Mouse (Mus musculus): ENCODE results near the gene Gpr34.

Gene Gpr34

GRCm38 (mm10) chrX:13631599-13632283 is at the start of gene Gpr34:
Gpr34 (plus strand) TSS chrX:13632089.
- no peak for DNase-seq (ENCODE audit: low spot score)

GRCm38 (mm10) chrX:13599373-13599772 is 32.5 kb upstream of the Gpr34 start:
- DNase-seq (ENCODE audit: low spot score), result no peak

GRCm38 (mm10) chrX:13599966-13600365 is 31.9 kb upstream of the Gpr34 start:
- DNase-seq (ENCODE audit: low spot score), result no peak

DNA sequence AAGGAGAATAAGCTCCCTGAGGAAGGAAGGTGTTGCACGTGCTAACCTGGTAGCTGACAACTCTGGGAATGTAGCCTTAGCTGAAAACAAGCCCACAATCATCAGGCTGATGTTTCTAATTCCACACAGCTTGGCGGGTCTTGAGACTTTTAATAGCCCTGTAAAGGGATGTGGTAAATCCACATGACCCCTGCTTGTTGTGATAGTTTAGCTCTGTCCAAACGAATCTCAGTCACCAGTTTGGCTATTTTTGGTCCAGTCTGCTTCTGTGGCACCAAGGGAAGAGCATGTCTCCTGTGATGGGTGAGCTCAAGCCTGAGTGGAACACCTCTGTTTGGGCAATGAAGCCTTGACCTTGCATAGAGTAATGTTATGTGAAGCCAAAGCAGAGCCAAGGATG is 25.1 kb upstream of the Gpr34 start:
- DNase-seq (ENCODE audit: low spot score), result no peak

DNA sequence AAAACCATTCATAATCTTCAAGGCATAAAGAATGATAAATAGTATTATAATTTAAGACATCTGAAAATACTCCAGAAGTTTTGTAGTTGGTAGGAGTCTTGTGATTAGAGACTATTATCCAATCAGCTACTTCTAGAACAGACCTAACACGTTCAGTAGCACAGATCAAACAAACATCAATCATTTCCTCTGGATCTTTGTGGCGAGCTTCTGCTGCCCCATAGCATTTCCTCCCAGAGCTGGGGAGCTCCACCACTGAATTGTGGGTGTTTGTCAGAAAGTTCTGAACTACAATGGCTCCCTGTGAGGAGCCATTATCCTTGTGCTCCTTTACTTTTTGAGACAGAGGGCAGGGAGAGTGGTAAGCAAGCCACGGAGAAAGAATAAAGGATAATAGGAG is 24.1 kb upstream of the Gpr34 start:
- no peak for DNase-seq (ENCODE audit: low spot score)

GRCm38 (mm10) chrX:13611114-13611513 is 20.8 kb upstream of the Gpr34 start:
- DNase-seq (ENCODE audit: low spot score), result no peak

DNA sequence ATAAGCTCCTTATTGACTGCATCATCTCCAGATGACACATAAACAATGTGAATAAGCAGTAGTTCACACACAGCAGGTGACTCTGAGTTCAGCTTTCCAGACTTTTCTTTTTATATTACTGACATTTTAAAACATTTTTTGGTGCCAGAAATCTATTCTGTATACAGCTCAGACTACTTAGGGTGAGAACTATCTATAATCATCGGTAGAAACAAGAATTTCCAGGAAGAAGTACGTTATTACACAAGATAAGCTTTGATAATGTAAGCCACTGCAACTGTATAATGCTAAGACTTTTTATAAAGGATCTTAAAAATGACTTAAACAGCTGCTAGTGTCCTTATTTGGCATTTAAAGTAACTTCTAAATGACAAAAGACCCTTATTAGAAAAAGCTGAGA is 19.8 kb upstream of the Gpr34 start:
- no peak for DNase-seq (ENCODE audit: low spot score)

DNA sequence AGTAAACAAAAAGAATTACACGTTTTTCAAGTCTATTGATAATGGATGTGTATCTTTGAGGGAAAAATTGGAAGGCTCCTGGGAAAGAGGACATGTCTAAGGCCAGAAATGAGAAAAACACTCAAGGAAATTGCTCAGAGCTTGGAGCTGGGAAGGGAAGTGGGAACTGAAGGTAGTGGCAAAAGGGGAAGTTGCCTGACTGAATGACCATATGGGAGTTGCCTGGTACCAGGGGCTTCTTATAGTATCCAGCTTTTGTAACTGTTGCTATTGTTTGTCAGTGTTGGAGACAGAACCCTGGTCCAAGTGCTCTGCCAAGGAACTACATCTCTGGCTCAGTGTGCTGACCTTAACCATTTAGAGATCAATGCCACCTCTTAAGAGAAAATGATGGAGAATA is 15.2 kb upstream of the Gpr34 start:
- DNase-seq (ENCODE audit: low spot score), result no peak

- no peak for DNase-seq (ENCODE audit: low spot score)
Measured at GRCm38 (mm10) chrX:13617294-13617693, 14.6 kb upstream of the Gpr34 start.

GRCm38 (mm10) chrX:13618476-13618875 is 13.4 kb upstream of the Gpr34 start:
- DNase-seq (ENCODE audit: low spot score), result no peak

DNA sequence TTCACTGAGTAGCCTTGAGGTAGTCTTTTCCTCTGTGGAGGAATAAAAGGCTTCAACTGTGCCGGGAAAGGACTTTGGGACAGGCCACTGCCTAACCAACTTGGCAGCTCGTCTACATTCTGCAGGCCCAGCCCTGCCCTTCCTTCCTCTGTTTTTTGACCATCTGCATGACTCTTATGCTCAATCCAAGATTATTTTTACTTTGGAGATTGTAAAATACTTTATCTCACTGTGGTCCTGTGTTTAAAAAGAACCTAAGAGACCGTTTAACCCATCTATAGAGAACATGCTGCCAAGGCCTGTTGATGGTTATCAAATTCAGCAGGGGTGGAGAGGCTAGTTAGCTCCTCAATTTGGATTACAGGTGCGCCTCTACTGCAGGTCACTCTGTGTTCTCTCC is 10.4 kb upstream of the Gpr34 start:
- DNase-seq (ENCODE audit: low spot score), result no peak

DNA sequence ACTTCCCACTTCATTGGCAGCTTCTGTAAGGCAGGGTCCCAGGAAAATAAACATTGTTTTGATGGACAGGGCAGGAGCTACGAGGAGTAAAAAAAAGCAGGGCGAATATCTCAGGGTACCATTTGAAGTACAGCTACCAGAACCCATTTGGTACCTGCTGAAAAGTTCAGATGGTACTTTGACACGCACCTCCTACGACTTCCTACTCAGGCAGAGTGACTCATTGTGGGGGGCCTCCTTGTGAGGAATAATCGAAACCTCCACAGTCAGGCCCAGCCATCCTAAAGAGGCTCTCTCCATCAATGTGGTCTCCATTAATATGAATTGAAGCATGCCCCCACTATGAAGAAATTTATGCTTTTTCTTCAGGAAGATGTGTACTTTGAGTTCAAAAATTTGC is 9.2 kb upstream of the Gpr34 start:
- no peak for DNase-seq (ENCODE audit: low spot score)

DNA sequence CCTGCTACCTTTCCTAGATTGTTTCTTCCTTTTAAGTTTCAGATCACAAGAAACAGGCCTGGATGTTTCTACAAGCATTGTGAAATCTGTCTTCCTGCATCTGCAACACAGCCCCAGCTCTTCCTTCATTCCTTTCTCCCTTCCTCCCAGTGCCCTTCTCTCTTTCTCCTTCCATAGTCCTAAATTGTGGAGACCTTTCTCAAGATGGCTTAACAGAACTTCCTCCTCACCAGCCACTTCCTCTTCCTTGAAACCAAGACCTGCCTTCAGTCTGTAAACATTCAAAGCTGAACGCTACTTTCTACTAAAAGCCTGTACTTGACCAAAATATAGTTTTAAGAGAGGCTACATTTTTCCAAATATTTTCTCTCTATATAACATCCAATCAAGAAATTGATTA is 4.5 kb downstream of the Gpr34 start:
- DNase-seq (ENCODE audit: low spot score), result no peak

DNA sequence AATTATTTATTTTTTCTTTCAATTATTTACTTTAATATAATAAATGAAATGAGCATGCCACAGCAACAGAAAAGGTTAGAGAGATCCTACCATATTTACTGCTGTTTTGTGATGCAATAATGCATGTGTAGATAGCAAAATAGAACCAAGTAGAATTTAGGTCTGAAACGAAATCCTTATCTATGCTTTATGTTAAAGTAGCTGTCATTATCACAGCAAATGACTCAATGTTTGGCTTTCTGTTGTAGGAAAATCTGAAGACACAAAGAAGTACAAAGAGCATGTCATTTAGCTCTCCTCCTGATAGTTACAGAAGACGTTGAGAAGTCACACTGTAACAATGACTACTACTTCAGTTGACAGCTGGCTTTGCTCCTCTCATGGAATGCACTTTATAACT is 7.0 kb downstream of the Gpr34 start:
- DNase-seq (ENCODE audit: low spot score), result no peak

GRCm38 (mm10) chrX:13651889-13652288 is 20.0 kb downstream of the Gpr34 start:
- DNase-seq (ENCODE audit: low spot score), result no peak

DNA sequence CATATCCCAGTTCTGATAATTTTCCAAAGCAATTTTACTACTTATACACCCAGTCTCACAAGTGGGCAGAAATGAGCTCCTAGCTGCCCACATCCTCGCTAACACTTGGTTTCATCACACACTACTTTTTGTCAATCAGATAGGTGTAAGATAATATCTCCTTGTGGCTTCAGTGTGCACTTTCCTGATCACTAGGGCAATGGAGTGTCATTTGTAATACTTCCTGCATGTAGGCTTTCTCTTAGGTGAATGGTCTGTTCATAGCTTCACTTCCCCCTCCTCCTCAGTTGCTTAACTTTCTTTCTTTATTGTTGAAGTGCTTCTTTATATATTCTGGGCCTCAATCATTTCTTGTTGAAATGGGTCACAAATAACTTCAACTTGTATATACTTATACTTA is 20.4 kb downstream of the Gpr34 start:
- no peak for DNase-seq (ENCODE audit: low spot score)

- no peak for DNase-seq (ENCODE audit: low spot score)
Measured at GRCm38 (mm10) chrX:13655005-13655421, 23.1 kb downstream of the Gpr34 start.

DNA sequence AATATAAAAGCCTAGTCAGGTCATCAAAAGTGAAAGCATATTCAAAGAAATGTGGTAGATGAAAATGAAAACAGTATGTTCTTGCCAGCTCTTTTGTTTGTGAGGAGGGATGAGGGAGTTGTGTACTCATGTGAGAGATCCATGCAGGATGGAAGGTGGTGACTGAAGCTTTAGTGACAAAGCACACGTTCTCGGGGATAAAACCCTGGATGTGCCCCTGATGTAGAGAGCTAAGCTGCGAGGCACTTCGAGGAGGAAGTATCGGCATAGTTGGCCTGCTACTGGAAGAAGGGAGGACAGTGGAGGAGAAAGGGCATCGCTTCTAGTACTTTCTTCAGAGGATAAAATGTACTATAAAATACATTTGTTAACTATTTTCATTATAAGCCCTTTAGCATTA is 24.0 kb downstream of the Gpr34 start:
- no peak for DNase-seq (ENCODE audit: low spot score)

DNA sequence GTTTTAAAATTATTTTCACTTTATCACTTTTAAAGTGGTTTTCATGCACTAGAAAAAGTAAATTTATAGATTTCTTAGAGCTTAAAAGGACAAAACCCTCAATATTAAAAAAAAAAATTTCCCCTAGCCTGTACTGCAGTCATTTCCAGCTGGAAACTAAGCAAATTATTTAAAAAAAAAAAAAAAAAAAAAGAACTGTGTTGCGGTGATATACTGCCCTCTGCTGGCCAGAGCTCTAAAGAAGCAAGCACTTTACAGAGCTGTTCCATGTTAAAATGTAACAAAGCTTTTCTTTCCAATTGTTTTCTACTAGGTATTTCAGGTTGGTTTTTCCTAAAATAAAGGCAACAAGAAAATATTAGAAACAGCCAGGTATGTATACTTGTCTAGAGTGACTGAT is 24.8 kb downstream of the Gpr34 start:
- DNase-seq (ENCODE audit: low spot score), result no peak

GRCm38 (mm10) chrX:13658616-13659140 is 26.8 kb downstream of the Gpr34 start:
- no peak for DNase-seq (ENCODE audit: low spot score)

DNA sequence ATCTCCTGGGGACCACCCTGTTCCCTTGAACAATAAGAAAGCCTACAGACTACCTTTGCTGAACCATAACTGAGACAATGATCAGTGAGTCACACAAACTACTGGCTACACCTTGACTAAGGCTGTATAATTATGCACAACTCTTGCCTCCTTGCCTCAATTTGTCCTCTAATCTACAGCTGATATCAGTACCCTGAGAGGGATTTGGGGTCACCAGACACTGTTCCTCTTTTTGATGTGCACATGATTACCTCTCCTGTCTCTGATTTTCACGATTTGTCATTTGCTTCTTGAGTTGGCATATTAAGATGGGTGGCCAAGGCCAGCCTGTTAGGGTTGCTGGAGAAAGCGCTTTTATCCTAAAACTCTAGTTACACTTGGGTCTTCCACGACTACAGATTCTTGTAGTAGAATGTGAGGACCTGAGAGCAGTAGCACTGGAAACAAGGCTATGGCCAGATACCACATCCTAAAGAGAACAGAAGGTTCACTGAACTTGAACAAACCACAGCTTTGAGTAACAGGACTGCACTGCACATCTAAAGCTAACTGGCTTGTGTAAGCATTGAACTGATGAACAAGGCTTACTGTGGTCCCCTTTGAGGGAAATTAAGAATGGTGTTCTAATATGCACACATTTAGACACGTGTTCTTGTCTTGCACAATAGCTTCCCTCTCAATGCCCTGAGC is 27.5 kb downstream of the Gpr34 start:
- DNase-seq (ENCODE audit: low spot score), result no peak

DNA sequence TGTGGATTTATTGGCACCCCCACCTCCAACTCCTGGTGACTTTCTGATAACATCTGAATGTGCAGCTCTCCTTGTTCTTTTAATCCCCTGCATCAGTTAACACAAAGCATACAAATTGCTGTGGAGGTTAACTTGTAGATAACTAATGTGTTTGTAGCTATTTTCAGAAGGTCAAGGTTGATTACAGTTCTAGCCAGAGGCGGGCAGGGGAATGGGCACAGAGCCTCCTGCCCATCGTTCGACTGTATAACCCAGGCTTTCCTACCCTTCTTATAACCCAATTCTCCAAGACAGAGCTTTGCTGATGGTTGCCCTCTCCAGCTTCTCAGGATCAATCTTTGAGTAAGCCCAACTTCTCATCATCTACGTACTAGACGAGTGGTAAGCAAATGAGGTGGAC is 29.2 kb downstream of the Gpr34 start, which contains the start of gene Gpr82:
TSS of gene Gpr82 (plus strand) at position 301 of the 400 bp plus-strand sequence.
- DNase-seq (ENCODE audit: low spot score), result no peak

DNA sequence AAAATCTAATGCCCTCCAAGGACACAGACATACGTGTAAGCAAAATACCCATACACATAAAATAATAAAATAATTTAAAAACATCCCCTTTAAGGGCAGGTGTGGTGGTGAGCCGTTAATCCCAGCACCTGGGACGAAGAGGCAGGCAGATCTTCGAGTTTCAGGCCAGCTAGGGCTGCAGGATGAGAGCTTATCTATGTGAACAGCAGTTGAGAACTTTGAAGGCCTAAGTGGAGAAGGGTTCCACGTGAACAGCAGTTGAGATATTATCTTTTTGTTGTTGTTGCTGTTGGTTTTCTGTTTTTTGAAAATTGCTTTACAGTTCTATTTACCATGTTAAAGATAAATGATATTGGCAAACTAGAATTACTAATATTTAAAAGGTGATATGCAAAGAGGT is 37.0 kb downstream of the Gpr34 start:
- no peak for DNase-seq (ENCODE audit: low spot score)

DNA sequence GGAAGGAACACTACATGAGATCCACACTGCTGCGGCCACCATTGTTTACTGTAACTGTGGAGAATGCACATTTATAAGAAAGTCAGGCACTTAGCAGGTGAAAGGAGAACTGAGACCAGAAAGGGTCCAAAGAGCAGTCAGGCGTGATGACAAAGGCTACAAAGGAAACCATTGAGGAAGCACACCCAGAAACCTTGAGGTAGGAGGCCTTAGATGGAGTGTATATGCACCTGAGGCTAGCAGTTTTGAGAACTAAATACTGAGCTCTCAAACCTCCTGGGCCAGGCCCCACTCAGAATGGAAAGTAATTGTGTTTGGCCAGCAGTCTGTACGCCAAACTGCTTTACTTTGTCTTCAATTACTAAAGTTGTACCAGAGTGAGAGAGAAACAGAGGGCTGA is 38.5 kb downstream of the Gpr34 start:
- peak; percentile 9 for DNase-seq (ENCODE audit: low spot score)
